Comparison of ENCODE assay signal across 7 mouse cellular contexts in genomic region chr5:129914024-129914423, GRCm38 (mm10). TPM values are rescaled to one million over a fixed set of nuclear protein-coding genes. Genes with fewer than 3 reads are reported as not detected.
DNase-seq lines count a peak whose midpoint lies in the region; ATAC-seq and TF ChIP-seq lines count a peak whose summit lies in the region.

No protein-coding gene starts in this region.

- H3K4me3 ChIP-seq in kidney, adult 2 months (ENCODE audit: insufficient read depth, low read depth, low read length): no peak overlapping the region
- no peak overlapping the region for H3K4me3 ChIP-seq in G1E (ENCODE audit: low read depth, low read length)
- no peak overlapping the region for H3K4me3 ChIP-seq in liver, embryonic 11.5 days (ENCODE audit: low read depth, low read length)

- no peak overlapping the region for H3K9ac ChIP-seq in liver, embryonic 11.5 days (ENCODE audit: low read depth, low read length)

- peak; percentile 39 for DNase-seq in kidney, adult 2 months
- no peak for DNase-seq in kidney, adult 8-10 months
- DNase-seq in G1E (ENCODE audit: low spot score): no peak
- peak; percentile 26 for DNase-seq in brain, embryonic 14.5 days (ENCODE audit: low read depth)
- DNase-seq in liver, embryonic 11.5 days (ENCODE audit: low spot score): no peak
- DNase-seq in skeletal muscle tissue, adult 2 months (ENCODE audit: low read depth, low spot score): peak; percentile 18
- no peak for DNase-seq in testis, postnatal 10 days (ENCODE audit: low spot score)

- WGBS in kidney, adult 2 months: 37% methylated on average over 2 of the region's 2 CpGs
- 26% methylated on average over 2 of the region's 2 CpGs for WGBS in liver, embryonic 11.5 days

- no peaks in the 10 kb centered on the region for H3K36me3 ChIP-seq in kidney, adult 2 months (ENCODE audit: control insufficient read depth, insufficient read depth, low read length)
- no peaks in the 10 kb centered on the region for H3K36me3 ChIP-seq in G1E (replicated peaks)
- no peaks in the 10 kb centered on the region for H3K36me3 ChIP-seq in liver, embryonic 11.5 days (ENCODE audit: control insufficient read depth, insufficient read depth, low read length)

- no peaks in the 10 kb centered on the region for H3K9me3 ChIP-seq in G1E (replicated peaks)
- H3K9me3 ChIP-seq in liver, embryonic 11.5 days (ENCODE audit: control insufficient read depth, low read length): no peaks in the 10 kb centered on the region

- H3K27me3 ChIP-seq in kidney, adult 2 months (replicated peaks; ENCODE audit: control insufficient read depth, insufficient read depth, low read length): no peaks in the 10 kb centered on the region
- no peaks in the 10 kb centered on the region for H3K27me3 ChIP-seq in G1E (ENCODE audit: insufficient read depth, low read length)
- H3K27me3 ChIP-seq in liver, embryonic 11.5 days (replicated peaks; ENCODE audit: control insufficient read depth, insufficient read depth, low read length): no peaks in the 10 kb centered on the region

- H3K4me1 ChIP-seq in kidney, adult 2 months (ENCODE audit: control insufficient read depth, insufficient read depth, low read length): no peaks in the 10 kb centered on the region; the same call in 1 of the 2 replicates
- H3K4me1 ChIP-seq in G1E (ENCODE audit: insufficient read depth, low read depth, low read length): peaks cover 37% of the 10 kb centered on the region
- peaks cover 3% of the 10 kb centered on the region for H3K4me1 ChIP-seq in liver, embryonic 11.5 days (replicated peaks; ENCODE audit: control insufficient read depth, insufficient read depth, low read length)

- H3K27ac ChIP-seq in kidney, adult 2 months (ENCODE audit: insufficient read depth, low read depth, low read length): no peak overlapping the region
- H3K27ac ChIP-seq in liver, embryonic 11.5 days (ENCODE audit: low read depth, low read length): no peak overlapping the region

- no peak for TF ChIP-seq POLR2A in kidney, adult 2 months (IDR thresholded peaks at IDR 0.05; ENCODE audit: low read depth, low read length)
- TF ChIP-seq POLR2A in brain, embryonic 14.5 days (IDR thresholded peaks at IDR 0.05; ENCODE audit: borderline replicate concordance, extremely low read depth, insufficient read depth, insufficient read length, poor library complexity, severe bottlenecking): no peak

- ATAC-seq in G1E (ENCODE audit: extremely low read depth, insufficient number of reproducible peaks, low FRiP score, poor library complexity, severe bottlenecking): no peak
- peak; percentile 32; the same call in 1 of the 2 replicates for ATAC-seq in liver, embryonic 11.5 days (replicated peaks; ENCODE audit: low FRiP score)

- H3K4me2 ChIP-seq in liver, embryonic 11.5 days: no peak overlapping the region

- TF ChIP-seq CTCF in kidney, adult 2 months (conservative IDR thresholded peaks at IDR 0.05; ENCODE audit: insufficient read depth, insufficient read length, low read depth, low read length): peak; percentile 76
- peak; percentile 73 for TF ChIP-seq CTCF in G1E (IDR thresholded peaks at IDR 0.05; ENCODE audit: low read depth, low read length)
- peak; percentile 57; the same call in 1 of the 2 replicates for TF ChIP-seq CTCF in brain, embryonic 14.5 days (IDR thresholded peaks at IDR 0.05; ENCODE audit: borderline replicate concordance, extremely low read depth, insufficient read depth, insufficient read length)

RNA-seq across cellular contexts. Expression of gene Nupr1l, which starts 5.7 kb away (rescaled TPM):
- 5.7 and 7.4 TPM in 2 replicates for polyA plus RNA-seq in kidney, adult 2 months (2012; rRNA removed)
- total RNA-seq in G1E (2014; fragmentation: Nextera tagmentation) (4.0 and 11.2 TPM in 2 replicates), G1E (2017) (4.0 and 8.7 TPM in 2 replicates)
- 1.2 TPM in 2 replicates for polyA plus RNA-seq in G1E (2012)
- polyA plus RNA-seq in brain, embryonic 14.5 days (2012; rRNA removed): 4.5 and 9.0 TPM in 2 replicates
- 0.84 and 1.4 TPM in 2 replicates for polyA plus RNA-seq in liver, embryonic 11.5 days (2014; fragmentation: Nextera tagmentation; extraction: Ambion mirVana)

RNA-seq across cellular contexts. Expression of gene Phkg1, which starts 15.7 kb away (rescaled TPM):
- 3.2 and 3.7 TPM in 2 replicates for polyA plus RNA-seq in kidney, adult 2 months (2012; rRNA removed)
- total RNA-seq in G1E (2014; fragmentation: Nextera tagmentation) (not detected in 2 replicates), G1E (2017) (0.33 and 0.46 TPM in 2 replicates)
- 0.03 TPM in 1 of 2 replicates, not detected in the other for polyA plus RNA-seq in G1E (2012)
- polyA plus RNA-seq in brain, embryonic 14.5 days (2012; rRNA removed): 0.14 and 0.24 TPM in 2 replicates
- 0.22 and 0.29 TPM in 2 replicates for polyA plus RNA-seq in liver, embryonic 11.5 days (2014; fragmentation: Nextera tagmentation; extraction: Ambion mirVana)

RNA-seq across cellular contexts. Expression of gene Zbed5, which starts 18.5 kb away (rescaled TPM):
- 0.54 and 0.61 TPM in 2 replicates for polyA plus RNA-seq in kidney, adult 2 months (2012; rRNA removed)
- total RNA-seq in G1E (2014; fragmentation: Nextera tagmentation) (5.2 and 6.9 TPM in 2 replicates), G1E (2017) (0.99 and 1.4 TPM in 2 replicates)
- 0.67 and 1.3 TPM in 2 replicates for polyA plus RNA-seq in G1E (2012)
- 13.9 and 14.8 TPM in 2 replicates for polyA plus RNA-seq in brain, embryonic 14.5 days (2012; rRNA removed)
- polyA plus RNA-seq in liver, embryonic 11.5 days (2014; fragmentation: Nextera tagmentation; extraction: Ambion mirVana): 3.8 and 4.9 TPM in 2 replicates

RNA-seq across cellular contexts. Expression of gene Chchd2, which starts 26.8 kb away (rescaled TPM):
- polyA plus RNA-seq in kidney, adult 2 months (2012; rRNA removed): 1,042 and 1,503 TPM in 2 replicates
- total RNA-seq in G1E (2014; fragmentation: Nextera tagmentation) (69.4 and 78.3 TPM in 2 replicates), G1E (2017) (342 and 377 TPM in 2 replicates)
- polyA plus RNA-seq in G1E (2012): 586 and 747 TPM in 2 replicates
- polyA plus RNA-seq in brain, embryonic 14.5 days (2012; rRNA removed): 761 and 1,401 TPM in 2 replicates
- polyA plus RNA-seq in liver, embryonic 11.5 days (2014; fragmentation: Nextera tagmentation; extraction: Ambion mirVana): 991 and 1,008 TPM in 2 replicates

RNA-seq across cellular contexts. Expression of gene Vkorc1l1, which starts 27.7 kb away (rescaled TPM):
- 14.8 and 19.3 TPM in 2 replicates for polyA plus RNA-seq in kidney, adult 2 months (2012; rRNA removed)
- total RNA-seq in G1E (2014; fragmentation: Nextera tagmentation) (122 and 152 TPM in 2 replicates), G1E (2017) (76.7 and 90.2 TPM in 2 replicates)
- polyA plus RNA-seq in G1E (2012): 21.6 and 24.1 TPM in 2 replicates
- polyA plus RNA-seq in brain, embryonic 14.5 days (2012; rRNA removed): 40.5 and 51.2 TPM in 2 replicates
- polyA plus RNA-seq in liver, embryonic 11.5 days (2014; fragmentation: Nextera tagmentation; extraction: Ambion mirVana): 29.4 and 30.4 TPM in 2 replicates

Comparison
In these comparisons a context has a peak if more than half of its experiments do, and no peak if none do; other contexts are left out.
1. DNase-seq: peak in kidney, adult 2 months (single experiment), brain, embryonic 14.5 days (single experiment) and skeletal muscle tissue, adult 2 months (single experiment); none in kidney, adult 8-10 months (0 of 2), G1E (single experiment), liver, embryonic 11.5 days (single experiment) and testis, postnatal 10 days (single experiment).
2. Peak in every context shown above with its lines, with median percentiles within 50 percentile points of each other: CTCF ChIP-seq.